Mouse (Mus musculus): ENCODE measurements around the gene Tkt.

DNA sequence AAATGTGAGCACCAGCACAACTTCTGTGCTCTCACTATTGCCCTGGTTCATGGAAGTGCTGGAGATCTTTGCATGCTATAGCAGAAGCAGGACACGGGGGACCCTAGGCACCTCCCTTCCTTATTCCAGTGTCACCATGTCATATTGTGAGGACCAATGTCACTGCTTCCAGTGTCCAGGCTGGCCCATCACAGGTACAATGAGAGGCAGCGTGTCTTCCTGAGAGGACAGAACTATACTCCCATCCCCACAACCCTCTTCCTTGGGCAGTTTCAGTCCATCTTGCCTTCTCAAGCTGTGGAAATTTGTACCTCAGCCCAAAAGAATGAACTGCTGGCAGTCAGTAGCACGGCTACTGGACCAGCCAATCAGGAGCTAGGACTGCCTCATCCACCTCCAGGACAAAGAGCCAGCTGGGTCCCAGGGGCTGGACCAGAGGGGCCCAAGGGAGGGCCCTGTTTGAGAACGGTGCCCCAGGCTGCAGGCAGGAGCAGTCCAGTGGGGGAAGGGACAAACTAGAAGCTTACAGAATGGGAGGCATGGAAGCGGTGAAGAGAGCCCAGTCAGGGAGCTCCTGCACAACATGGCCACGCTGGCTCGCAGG lies 46.0 kb downstream of the Tkt start:
- TF ChIP-seq CTCF (IDR thresholded peaks at IDR 0.05; ENCODE audit: insufficient read depth, low read depth, low read length) = no peak
- TF ChIP-seq POLR2A (IDR thresholded peaks at IDR 0.05; ENCODE audit: insufficient read depth, low read depth, low read length) = no peak

Measured in olfactory bulb, adult 2 months (tissue).